Comparison of ENCODE assay signal across 9 mouse cellular contexts in the genomic region with DNA sequence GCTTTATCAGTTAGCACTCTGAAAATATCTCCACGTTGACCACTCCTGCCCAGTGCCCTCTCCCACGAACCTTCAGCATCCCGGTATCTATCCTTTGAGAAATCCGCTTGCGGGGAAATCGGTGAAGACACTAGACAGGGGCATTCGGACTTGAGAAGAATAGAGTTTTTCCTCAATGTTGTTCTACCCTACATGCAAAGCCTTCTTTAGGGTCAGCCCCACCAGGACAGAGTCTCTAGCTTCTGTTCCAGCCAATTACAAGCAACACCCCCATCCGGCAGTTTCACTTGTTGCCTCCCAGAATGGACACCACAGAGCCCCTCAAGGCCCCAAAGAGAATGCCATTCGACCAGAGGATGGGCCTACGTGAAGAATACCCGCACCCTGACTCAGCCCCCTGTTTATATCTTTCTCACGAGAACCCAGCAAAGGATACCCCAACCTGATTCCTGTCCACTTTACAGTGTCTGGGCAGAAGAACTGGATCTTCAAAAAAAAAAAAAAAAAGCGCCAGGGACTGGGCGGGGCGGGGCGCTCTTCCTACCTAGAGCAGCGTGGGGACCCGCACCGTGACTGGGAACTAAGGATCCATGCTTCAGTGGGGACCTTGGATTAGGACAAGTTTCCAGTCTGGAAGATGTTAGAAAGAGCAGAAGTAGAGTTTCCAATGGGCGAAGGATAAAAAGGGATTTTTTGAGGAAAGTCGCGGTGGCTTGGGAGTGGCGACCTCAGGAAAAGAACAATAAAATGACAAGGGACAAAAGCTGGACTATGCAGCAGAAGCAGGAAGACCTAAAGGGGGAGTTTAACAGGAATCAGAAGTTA. TPM values are rescaled to one million over a fixed set of nuclear protein-coding genes. Genes with fewer than 3 reads are reported as not detected.
DNase-seq lines count a peak whose midpoint lies in the region; ATAC-seq lines count a peak whose summit lies in the region.
"Had no signal": no experiment of that assay in that cellular context is flagged by ENCODE, and none has a peak within 500 bp of the region (broad histone marks: within the 10 kb centered on the region; RNA-seq: fewer than 3 reads in every experiment).

Gene Cdh11 (minus strand): TSS at position 51 of the 825 bp plus-strand sequence.

- H3K27me3 ChIP-seq in heart, embryonic 11.5 days (ENCODE audit: control insufficient read depth, insufficient read depth, low read length) = peaks cover 9% of the 10 kb centered on the region
- peaks cover 52% of the 10 kb centered on the region for H3K27me3 ChIP-seq in heart, embryonic 13.5 days (replicated peaks)
- peaks cover 9% of the 10 kb centered on the region; the same call in 1 of the 2 replicates for H3K27me3 ChIP-seq in neural tube, embryonic 13.5 days

- peak within 1 kb of the TSS; percentile 91 for H3K27ac ChIP-seq in heart, embryonic 11.5 days (ENCODE audit: low read depth, low read length)
- peak within 1 kb of the TSS; percentile 92 for H3K27ac ChIP-seq in heart, embryonic 13.5 days (replicated peaks)
- H3K27ac ChIP-seq in neural tube, embryonic 13.5 days (replicated peaks) = peak within 1 kb of the TSS; percentile 95

- H3K4me2 ChIP-seq in heart, embryonic 11.5 days = peak within 1 kb of the TSS; percentile 94
- H3K4me2 ChIP-seq in heart, embryonic 13.5 days = peak within 1 kb of the TSS; percentile 95
- H3K4me2 ChIP-seq in neural tube, embryonic 13.5 days = peak within 1 kb of the TSS; percentile 83

- peak; percentile 10; the same call in 1 of the 2 replicates for ATAC-seq in heart, embryonic 11.5 days (replicated peaks; ENCODE audit: insufficient number of reproducible peaks, low FRiP score, low TSS enrichment)
- ATAC-seq in heart, embryonic 13.5 days (ENCODE audit: extremely low read depth, insufficient number of reproducible peaks, low FRiP score, low TSS enrichment) = peak; percentile 16; the same call in 1 of the 2 replicates
- ATAC-seq in neural tube, embryonic 13.5 days (ENCODE audit: low read depth) = peak; percentile 7
- no peak for ATAC-seq in activated CD4-positive, CD25-positive, alpha-beta regulatory T cell, adult 4 months

- no peaks in the 10 kb centered on the region for H3K36me3 ChIP-seq in heart, embryonic 11.5 days (ENCODE audit: control insufficient read depth, insufficient read depth, low read length)
- no peaks in the 10 kb centered on the region for H3K36me3 ChIP-seq in heart, embryonic 13.5 days
- no peaks in the 10 kb centered on the region for H3K36me3 ChIP-seq in neural tube, embryonic 13.5 days

- no peak for DNase-seq in heart, adult 8-10 months (ENCODE audit: low spot score)
- DNase-seq in adrenal gland, postnatal 10 days = no peak
- no peak for DNase-seq in left cerebral cortex, postnatal 14 days (ENCODE audit: low spot score in 2 of 2)
- no peak for DNase-seq in thymus, postnatal 4 days

- H3K4me3 ChIP-seq in heart, embryonic 11.5 days (ENCODE audit: low read depth, low read length) = peak within 1 kb of the TSS; percentile 74
- peak within 1 kb of the TSS; percentile 74 for H3K4me3 ChIP-seq in heart, embryonic 13.5 days
- H3K4me3 ChIP-seq in neural tube, embryonic 13.5 days = peak within 1 kb of the TSS; percentile 75
- H3K4me3 ChIP-seq: megakaryocyte, embryonic 14.5 days had no signal

- WGBS in heart, embryonic 11.5 days (ENCODE audit: insufficient replicate concordance) = 1% methylated on average over 23 of the region's 23 CpGs
- WGBS in heart, embryonic 13.5 days = under 1% methylated on average over 23 of the region's 23 CpGs
- WGBS in neural tube, embryonic 13.5 days = 3% methylated on average over 23 of the region's 23 CpGs

- intact Hi-C loops in left cerebral cortex, postnatal 14 days (cut with DNase I) = loop anchor here (5.0 to 10.0 kb wide), 7 partner anchors 289 to 1841 kb away; no protein-coding TSS in a partner anchor

- H3K9ac ChIP-seq in heart, embryonic 11.5 days (ENCODE audit: low read depth, low read length) = peak within 1 kb of the TSS; percentile 91
- H3K9ac ChIP-seq in heart, embryonic 13.5 days = peak within 1 kb of the TSS; percentile 94
- peak within 1 kb of the TSS; percentile 95 for H3K9ac ChIP-seq in neural tube, embryonic 13.5 days

- H3K4me1 ChIP-seq in heart, embryonic 11.5 days (ENCODE audit: control insufficient read depth, insufficient read depth, low read length) = no peaks in the 10 kb centered on the region
- H3K4me1 ChIP-seq in heart, embryonic 13.5 days = peaks cover 14% of the 10 kb centered on the region; the same call in 1 of the 2 replicates
- peaks cover 36% of the 10 kb centered on the region for H3K4me1 ChIP-seq in neural tube, embryonic 13.5 days (replicated peaks)

- no peaks in the 10 kb centered on the region for H3K9me3 ChIP-seq in heart, embryonic 11.5 days (replicated peaks; ENCODE audit: control insufficient read depth, low read length)
- H3K9me3 ChIP-seq in heart, embryonic 13.5 days = no peaks in the 10 kb centered on the region
- H3K9me3 ChIP-seq in neural tube, embryonic 13.5 days = no peaks in the 10 kb centered on the region

RNA-seq across cellular contexts. Expression of gene Cdh11, which starts in this region (rescaled TPM):
- 80.9 and 85.3 TPM in 2 replicates for polyA plus RNA-seq in heart, embryonic 11.5 days (2014; fragmentation: Nextera tagmentation; extraction: Ambion mirVana)
- total RNA-seq in heart, adult 8-10 months (2022) = 10 to 100 TPM in 2 of 4 experiments, 1 to 10 TPM in 2; 9.6 to 10.9 (median 10.1) TPM
- 10 to 100 TPM; 28.0 to 28.6 TPM for total RNA-seq in adrenal gland, postnatal 10 days (2021)
- polyA plus RNA-seq in heart, embryonic 13.5 days (2015; fragmentation: Nextera tagmentation; extraction: Ambion mirVana) = 60.4 and 68.2 TPM in 2 replicates
- total RNA-seq in left cerebral cortex, postnatal 14 days (2021) = 10 to 100 TPM; 68.8 to 74.1 TPM
- 59.5 and 72.2 TPM in 2 replicates for polyA plus RNA-seq in neural tube, embryonic 13.5 days (2015; fragmentation: Nextera tagmentation; extraction: Ambion mirVana)
- polyA plus RNA-seq in activated CD4-positive, CD25-positive, alpha-beta regulatory T cell, adult 4 months (2017; shearing (Covaris generic)) = under 1 TPM; 0.11 to 0.24 TPM

Comparison
In these comparisons a context has a peak if more than half of its experiments do, and no peak if none do; other contexts are left out.
1. RNA of gene Cdh11 (polyA plus RNA-seq): 80.9 to 85.3 TPM in heart, embryonic 11.5 days, 60.4 to 68.2 TPM in heart, embryonic 13.5 days and 59.5 to 72.2 TPM in neural tube, embryonic 13.5 days; 0.11 to 0.24 TPM in activated CD4-positive, CD25-positive, alpha-beta regulatory T cell, adult 4 months; every median in the first group is over 10 times any median in the second.
2. Peak in every context shown above with its lines, with median percentiles within 50 percentile points of each other: H3K27ac ChIP-seq, H3K4me2 ChIP-seq, H3K4me3 ChIP-seq and H3K9ac ChIP-seq.